8 mouse cellular contexts compared by ENCODE assay signal in genomic region chr6:73249049-73249422, GRCm38 (mm10). TPM values are rescaled to one million over a fixed set of nuclear protein-coding genes. Genes with fewer than 3 reads are reported as not detected.
DNase-seq lines count a peak whose midpoint lies in the region; ATAC-seq and TF ChIP-seq lines count a peak whose summit lies in the region.

No protein-coding gene starts in this region.

- peak overlapping the region; percentile 52 for H3K4me2 ChIP-seq in limb, embryonic 11.5 days (ENCODE audit: low read depth, severe bottlenecking)
- peak overlapping the region; percentile 75 for H3K4me2 ChIP-seq in midbrain, postnatal 0 days (ENCODE audit: low read depth, low read length, poor library complexity, severe bottlenecking)

- H3K9me3 ChIP-seq in ES-E14 (ENCODE audit: control insufficient read depth, insufficient read depth, low read depth, low read length) = no peaks in the 10 kb centered on the region
- H3K9me3 ChIP-seq in limb, embryonic 11.5 days (ENCODE audit: control insufficient read depth, low read length) = no peaks in the 10 kb centered on the region
- H3K9me3 ChIP-seq in midbrain, postnatal 0 days (ENCODE audit: low read length) = no peaks in the 10 kb centered on the region

- H3K4me1 ChIP-seq in ES-E14 (ENCODE audit: control insufficient read depth in 2 of 2, insufficient read depth in 2 of 2, low read length in 2 of 2, poor library complexity in 1 of 2) = no peaks in the 10 kb centered on the region
- H3K4me1 ChIP-seq in limb, embryonic 11.5 days (ENCODE audit: control insufficient read depth, insufficient read depth, low read length) = no peaks in the 10 kb centered on the region
- peaks cover 11% of the 10 kb centered on the region for H3K4me1 ChIP-seq in midbrain, postnatal 0 days (ENCODE audit: insufficient read depth, low read length)

- no peaks in the 10 kb centered on the region for H3K27me3 ChIP-seq in limb, embryonic 11.5 days (ENCODE audit: control insufficient read depth, insufficient read depth, low read length)
- H3K27me3 ChIP-seq in midbrain, postnatal 0 days (ENCODE audit: insufficient read depth, low read length) = no peaks in the 10 kb centered on the region

- peak overlapping the region; percentile 85 for H3K9ac ChIP-seq in ES-E14 (ENCODE audit: insufficient read depth, low read depth, low read length, poor library complexity, severe bottlenecking)
- H3K9ac ChIP-seq in limb, embryonic 11.5 days (ENCODE audit: low read length) = peak overlapping the region; percentile 90
- H3K9ac ChIP-seq in midbrain, postnatal 0 days (replicated peaks; ENCODE audit: low read length, poor library complexity, severe bottlenecking) = peak overlapping the region; percentile 95

- DNase-seq in 416B (ENCODE audit: low read depth) (peak; percentile 53), ES-E14 (ENCODE audit: low read depth, low spot score) (no peak)
- DNase-seq in cerebellum, postnatal 36 days = peak; percentile 33 to 45
- peak; percentile 45 to 55 for DNase-seq in heart, postnatal 10 days
- peak; percentile 33 for DNase-seq in limb, embryonic 11.5 days (ENCODE audit: low spot score)
- DNase-seq in midbrain, postnatal 0 days (ENCODE audit: low spot score) = peak; percentile 35
- no peak for DNase-seq in layer of hippocampus, postnatal 25 days (ENCODE audit: extremely low spot score in 1 of 2, low spot score in 1 of 2)
- DNase-seq in gastrocnemius, postnatal 36 days = no peak

- in situ Hi-C loops in ES-E14 (cut with MboI; ENCODE audit: low sequenced_read_pairs in 2 of 2, unreplicated experiment in 2 of 2) = loop anchor here in 1 of 2 experiments (25.0 kb wide), 1 partner anchor 312 kb away; no protein-coding TSS in a partner anchor

- no peaks in the 10 kb centered on the region for H3K36me3 ChIP-seq in ES-E14 (ENCODE audit: control insufficient read depth, insufficient read depth, low read length, poor library complexity, severe bottlenecking)
- H3K36me3 ChIP-seq in limb, embryonic 11.5 days (ENCODE audit: control insufficient read depth, insufficient read depth, low read length) = no peaks in the 10 kb centered on the region
- no peaks in the 10 kb centered on the region for H3K36me3 ChIP-seq in midbrain, postnatal 0 days (ENCODE audit: insufficient read depth, low read length)

- intact Hi-C loops in heart, postnatal 10 days (cut with DNase I) = no loop called here
- intact Hi-C loops in gastrocnemius, postnatal 36 days (cut with DNase I) = no loop called here

- 10% methylated on average over 12 of the region's 12 CpGs for WGBS in limb, embryonic 11.5 days
- 5% methylated on average over 12 of the region's 12 CpGs for WGBS in midbrain, postnatal 0 days

- ATAC-seq in limb, embryonic 11.5 days (ENCODE audit: insufficient number of reproducible peaks, low FRiP score, low TSS enrichment, low read depth) = peak; percentile 19; the same call in 1 of the 2 replicates
- peak; percentile 35 for ATAC-seq in midbrain, postnatal 0 days (ENCODE audit: low FRiP score)

- no peak overlapping the region for H3K27ac ChIP-seq in ES-E14 (ENCODE audit: insufficient read depth, low read depth, low read length, poor library complexity, severe bottlenecking)
- no peak overlapping the region for H3K27ac ChIP-seq in limb, embryonic 11.5 days (replicated peaks; ENCODE audit: low read depth, low read length)
- H3K27ac ChIP-seq in midbrain, postnatal 0 days (ENCODE audit: low read depth, low read length) = peak overlapping the region; percentile 82; the same call in 1 of the 2 replicates

- H3K4me3 ChIP-seq in ES-E14 (ENCODE audit: insufficient read depth in 1 of 2, low read depth in 1 of 2, low read length in 2 of 2, poor library complexity in 1 of 2, severe bottlenecking in 1 of 2) = peak overlapping the region; percentile 59 to 96
- H3K4me3 ChIP-seq in limb, embryonic 11.5 days (ENCODE audit: low read depth, low read length) = peak overlapping the region; percentile 90
- H3K4me3 ChIP-seq in midbrain, postnatal 0 days (ENCODE audit: low read depth, low read length) = peak overlapping the region; percentile 94

- no peak for TF ChIP-seq CTCF in midbrain, postnatal 0 days (IDR thresholded peaks at IDR 0.05)

TF ChIP-seq in ES-E14, 5 proteins besides CTCF, POLR2A, EP300 and RAD21:
- no peak for TF ChIP-seq ZC3H11A (IDR thresholded peaks at IDR 0.05; ENCODE audit: borderline replicate concordance, low read depth, low read length)

RNA-seq across cellular contexts. Expression of gene Suclg1, which starts 0.9 kb away (rescaled TPM):
- 61.5 and 99.7 TPM in 2 replicates for total RNA-seq in ES-E14 (2012; rRNA removed)
- 100 to 1,000 TPM; 501 to 522 TPM for total RNA-seq in heart, postnatal 10 days (2021)
- polyA plus RNA-seq in limb, embryonic 11.5 days (2014; fragmentation: Nextera tagmentation; extraction: Ambion mirVana) = 175 and 176 TPM in 2 replicates
- total RNA-seq in midbrain, postnatal 0 days (2014; rRNA removed) = 38.2 and 39.1 TPM in 2 replicates
- polyA plus RNA-seq in midbrain, postnatal 0 days (2015; fragmentation: Nextera tagmentation; extraction: Ambion mirVana) = 123 and 129 TPM in 2 replicates
- 100 to 1,000 TPM; 138 to 139 TPM for total RNA-seq in layer of hippocampus, postnatal 25 days (2021)
- 100 to 1,000 TPM; 325 to 363 TPM for total RNA-seq in gastrocnemius, postnatal 36 days (2021)

RNA-seq across cellular contexts. Expression of gene Dnah6, which starts 27.6 kb away (rescaled TPM):
- total RNA-seq in ES-E14 (2012; rRNA removed) = 0.53 and 0.54 TPM in 2 replicates
- total RNA-seq in heart, postnatal 10 days (2021) = under 1 TPM; 0.41 to 0.50 TPM
- polyA plus RNA-seq in limb, embryonic 11.5 days (2014; fragmentation: Nextera tagmentation; extraction: Ambion mirVana) = 0.01 TPM in 2 replicates
- total RNA-seq in midbrain, postnatal 0 days (2014; rRNA removed) = 2.0 and 2.2 TPM in 2 replicates
- polyA plus RNA-seq in midbrain, postnatal 0 days (2015; fragmentation: Nextera tagmentation; extraction: Ambion mirVana) = 0.18 and 0.22 TPM in 2 replicates
- total RNA-seq in layer of hippocampus, postnatal 25 days (2021) = under 1 TPM; 0.54 to 0.94 TPM
- total RNA-seq in gastrocnemius, postnatal 36 days (2021) = not detected

Comparison
In these comparisons a context has a peak if more than half of its experiments do, and no peak if none do; other contexts are left out.
1. DNase-seq: peak in 416B (single experiment), cerebellum, postnatal 36 days (2 of 2), heart, postnatal 10 days (2 of 2), limb, embryonic 11.5 days (single experiment) and midbrain, postnatal 0 days (single experiment); none in ES-E14 (single experiment), layer of hippocampus, postnatal 25 days (0 of 2) and gastrocnemius, postnatal 36 days (0 of 2).
2. Peak in every context shown above with its lines, with median percentiles within 50 percentile points of each other: H3K4me3 ChIP-seq and H3K9ac ChIP-seq.